Mouse (Mus musculus) embryonic facial prominence, embryonic 15.5 days (tissue): Measurements from ENCODE around the gene Ccdc130. TPM values are rescaled to one million over a fixed set of nuclear protein-coding genes. Genes with fewer than 3 reads are reported as not detected.
"Not testable (repeated sequence)": the region's sequence is repeated elsewhere in the genome, so short reads cannot be mapped to it uniquely, and the experiment has no call there.

Experiments used
- ATAC-seq: fragments of 200-750 bp; cut with Nextera tagmentation; 2 replicates; pipeline ENCODE4 v1.8.0; 2017; ENCODE audit warnings: low read depth, moderate TSS enrichment; ENCODE audit not compliant: insufficient number of reproducible peaks, low FRiP score, low TSS enrichment
- H3K27ac ChIP-seq: fragments of 300-500 bp; sonication (generic); replicated peaks from 2 replicates; pipeline ENCODE4 v1.5.1; 2015; ENCODE audit warnings: mild to moderate bottlenecking, inconsistent platforms
- H3K27me3 ChIP-seq: fragments of 300-500 bp; sonication (generic); 2 replicates; pipeline ENCODE4 v1.6.1; 2015; ENCODE audit warnings: inconsistent platforms
- H3K36me3 ChIP-seq: fragments of 300-500 bp; sonication (generic); 2 replicates; pipeline ENCODE4 v1.6.1; 2015; ENCODE audit warnings: mild to moderate bottlenecking, inconsistent platforms
- H3K4me1 ChIP-seq: fragments of 300-500 bp; sonication (generic); 2 replicates; pipeline ENCODE4 v1.6.1; 2015; ENCODE audit warnings: inconsistent platforms
- H3K4me2 ChIP-seq: fragments of 300-500 bp; sonication (generic); replicated peaks from 2 replicates; pipeline ENCODE4 v1.6.1; 2015; ENCODE audit warnings: mild to moderate bottlenecking, inconsistent platforms
- H3K4me3 ChIP-seq: fragments of 300-500 bp; sonication (generic); replicated peaks from 2 replicates; pipeline ENCODE4 v1.5.1; 2015; ENCODE audit warnings: mild to moderate bottlenecking, inconsistent platforms
- H3K9ac ChIP-seq: fragments of 300-500 bp; sonication (generic); 2 replicates; pipeline ENCODE4 v1.6.1; 2015; ENCODE audit warnings: inconsistent platforms
- H3K9me3 ChIP-seq: fragments of 300-500 bp; sonication (generic); replicated peaks from 2 replicates; pipeline ENCODE4 v1.6.1; 2016; ENCODE audit warnings: inconsistent platforms
- WGBS: fragments of 180-500 bp; shearing (Covaris S2); methylation state at CpG from one replicate; pipeline ENCODE4 v1.1.7; 2015; 5-methylcytosine and 5-hydroxymethylcytosine counted together
- polyA plus RNA-seq: library from polyadenylated mRNA; unstranded; fragments of >200 nt; fragmentation: Nextera tagmentation; extraction: Ambion mirVana; gene quantifications from 2 replicates; pipeline ENCODE4 v1.2.1, GENCODE M21; 2015

Ccdc130 gene
- 24.1 and 28.5 TPM in 2 replicates for polyA plus RNA-seq

GRCm38 (mm10) chr8:84269950-84270773, at the start of gene Ccdc130:
Gene Ccdc130, minus strand, starts transcription at chr8:84270380.
- H3K9me3 ChIP-seq = no peaks in the 10 kb centered on the region
- H3K27ac ChIP-seq = peak within 1 kb of the TSS; percentile 66; the same call in 1 of the 2 replicates
- WGBS = under 1% methylated on average over 44 of the region's 44 CpGs
- H3K27me3 ChIP-seq = no peaks in the 10 kb centered on the region
- peaks cover 18% of the 10 kb centered on the region for H3K36me3 ChIP-seq
- H3K4me1 ChIP-seq = peaks cover 8% of the 10 kb centered on the region
- H3K4me2 ChIP-seq = peak within 1 kb of the TSS; percentile 77
- ATAC-seq = peak; percentile 100
- H3K4me3 ChIP-seq = peak within 1 kb of the TSS; percentile 94
- peak within 1 kb of the TSS; percentile 84 for H3K9ac ChIP-seq

GRCm38 (mm10) chr8:84308376-84308775, 38.2 kb upstream of the Ccdc130 start:
- H3K4me2 ChIP-seq = no peak overlapping the region
- no peaks in the 10 kb centered on the region for H3K9me3 ChIP-seq
- 30% methylated on average over 3 of the region's 3 CpGs for WGBS
- no peaks in the 10 kb centered on the region for H3K36me3 ChIP-seq
- no peak overlapping the region for H3K27ac ChIP-seq
- H3K4me1 ChIP-seq = no peaks in the 10 kb centered on the region
- no peaks in the 10 kb centered on the region for H3K27me3 ChIP-seq
- no peak overlapping the region for H3K9ac ChIP-seq
- ATAC-seq = no peak
- H3K4me3 ChIP-seq = no peak overlapping the region

GRCm38 (mm10) chr8:84303951-84304350, 33.8 kb upstream of the Ccdc130 start:
- H3K4me3 ChIP-seq = no peak overlapping the region
- 69% methylated on average over 2 of the region's 2 CpGs for WGBS
- H3K9me3 ChIP-seq = no peaks in the 10 kb centered on the region
- no peaks in the 10 kb centered on the region for H3K27me3 ChIP-seq
- no peak overlapping the region for H3K4me2 ChIP-seq
- ATAC-seq = no peak
- no peaks in the 10 kb centered on the region for H3K4me1 ChIP-seq
- no peak overlapping the region for H3K27ac ChIP-seq
- no peaks in the 10 kb centered on the region for H3K36me3 ChIP-seq
- no peak overlapping the region for H3K9ac ChIP-seq

- Histone ChIP-seq H3K27me3 (no peaks in the 10 kb centered on the region), H3K36me3 (no peaks in the 10 kb centered on the region), H3K9me3 (no peaks in the 10 kb centered on the region), H3K27ac (no peak overlapping the region), H3K4me2 (no peak overlapping the region), H3K4me1 (no peaks in the 10 kb centered on the region), H3K4me3 (no peak overlapping the region), H3K9ac (no peak overlapping the region)
- no peak for ATAC-seq
- WGBS = 74% methylated on average over 5 of the region's 5 CpGs
Observed at GRCm38 (mm10) chr8:84297029-84297785, 27.0 kb upstream of the Ccdc130 start.

- Histone ChIP-seq H3K27ac (no peak overlapping the region), H3K9ac (no peak overlapping the region), H3K4me3 (no peak overlapping the region), H3K27me3 (no peaks in the 10 kb centered on the region), H3K9me3 (no peaks in the 10 kb centered on the region), H3K36me3 (no peaks in the 10 kb centered on the region), H3K4me2 (no peak overlapping the region), H3K4me1 (no peaks in the 10 kb centered on the region)
- 21% methylated on average over 8 of the region's 8 CpGs for WGBS
- no peak for ATAC-seq
Observed at GRCm38 (mm10) chr8:84291688-84292087, 21.5 kb upstream of the Ccdc130 start.

- H3K9ac ChIP-seq = no peak overlapping the region
- H3K27me3 ChIP-seq = no peaks in the 10 kb centered on the region
- no peak for ATAC-seq
- no peak overlapping the region for H3K27ac ChIP-seq
- H3K4me1 ChIP-seq = no peaks in the 10 kb centered on the region
- no peak overlapping the region for H3K4me2 ChIP-seq
- H3K9me3 ChIP-seq = no peaks in the 10 kb centered on the region
- no peak overlapping the region for H3K4me3 ChIP-seq
- no peaks in the 10 kb centered on the region for H3K36me3 ChIP-seq
- 61% methylated on average over 5 of the region's 5 CpGs for WGBS
Observed at GRCm38 (mm10) chr8:84291086-84291485, 20.9 kb upstream of the Ccdc130 start.

GRCm38 (mm10) chr8:84288892-84289291, 18.7 kb upstream of the Ccdc130 start:
- WGBS = 48% methylated on average over 2 of the region's 2 CpGs
- ATAC-seq = no peak
- H3K27me3 ChIP-seq = no peaks in the 10 kb centered on the region

GRCm38 (mm10) chr8:84285665-84286064, 15.5 kb upstream of the Ccdc130 start:
- not testable (repeated sequence) for ATAC-seq, H3K9ac ChIP-seq, H3K36me3 ChIP-seq, H3K4me2 ChIP-seq, H3K4me3 ChIP-seq, H3K27me3 ChIP-seq, H3K9me3 ChIP-seq
- Histone ChIP-seq H3K27ac (peak overlapping the region; percentile 53; the same call in 1 of the 2 replicates), H3K4me1 (peaks cover 12% of the 10 kb centered on the region; the same call in 1 of the 2 replicates)
- 48% methylated on average over 5 of the region's 5 CpGs for WGBS

More at GRCm38 (mm10) chr8:84288892-84289291, 18.7 kb upstream of the Ccdc130 start:
- H3K4me2 ChIP-seq = no peak overlapping the region
- no peaks in the 10 kb centered on the region for H3K9me3 ChIP-seq
- H3K36me3 ChIP-seq = no peaks in the 10 kb centered on the region
- peaks cover 7% of the 10 kb centered on the region; the same call in 1 of the 2 replicates for H3K4me1 ChIP-seq
- no peak overlapping the region for H3K4me3 ChIP-seq
- no peak overlapping the region for H3K27ac ChIP-seq
- H3K9ac ChIP-seq = no peak overlapping the region

GRCm38 (mm10) chr8:84284608-84285063, 14.5 kb upstream of the Ccdc130 start:
- Histone ChIP-seq H3K27me3 (no peaks in the 10 kb centered on the region), H3K27ac (peak overlapping the region; percentile 53), H3K4me1 (peaks cover 12% of the 10 kb centered on the region; the same call in 1 of the 2 replicates), H3K4me3 (peak overlapping the region; percentile 18), H3K9me3 (no peaks in the 10 kb centered on the region), H3K4me2 (peak overlapping the region; percentile 32), H3K9ac (no peak overlapping the region), H3K36me3 (no peaks in the 10 kb centered on the region)
- no peak; the same call in 1 of the 2 replicates for ATAC-seq
- 14% methylated on average over 9 of the region's 9 CpGs for WGBS

GRCm38 (mm10) chr8:84280777-84281176, 10.6 kb upstream of the Ccdc130 start:
- Histone ChIP-seq H3K4me1 (peaks cover 12% of the 10 kb centered on the region; the same call in 1 of the 2 replicates), H3K4me3 (no peak overlapping the region), H3K27me3 (no peaks in the 10 kb centered on the region), H3K9ac (no peak overlapping the region), H3K4me2 (no peak overlapping the region), H3K36me3 (no peaks in the 10 kb centered on the region), H3K27ac (no peak overlapping the region), H3K9me3 (no peaks in the 10 kb centered on the region)
- no peak for ATAC-seq
- WGBS = 71% methylated on average over 10 of the region's 10 CpGs

- Histone ChIP-seq H3K9me3 (no peaks in the 10 kb centered on the region), H3K27me3 (no peaks in the 10 kb centered on the region), H3K9ac (no peak overlapping the region), H3K4me1 (no peaks in the 10 kb centered on the region), H3K4me3 (no peak overlapping the region), H3K27ac (no peak overlapping the region), H3K36me3 (no peaks in the 10 kb centered on the region), H3K4me2 (no peak overlapping the region)
- ATAC-seq = no peak
- 50% methylated on average over 1 of the region's 1 CpGs for WGBS
Observed at GRCm38 (mm10) chr8:84276447-84276846, 6.3 kb upstream of the Ccdc130 start.
